Mouse (Mus musculus) heart, adult 2 months (tissue): ENCODE data around the gene Ccdc120. TPM values are rescaled to one million over a fixed set of nuclear protein-coding genes. Genes with fewer than 3 reads are reported as not detected.
A peak's percentile ranks its signal among the peaks of the same experiment; 100 is the strongest.

Experiments used
- DNase-seq, 2 experiments: peaks; one replicate each; pipeline ENCODE4 v3.0.0; 2021
- H3K27ac ChIP-seq: fragments of 200-600 bp; 2 replicates; pipeline ENCODE4 v1.8.1; 2022
- H3K27me3 ChIP-seq: fragments of 200-500 bp; 2 replicates; pipeline ENCODE4 v1.6.1; 2012; ENCODE audit warnings: mild to moderate bottlenecking, low read length, inconsistent platforms, mixed read lengths; ENCODE audit not compliant: control insufficient read depth, insufficient read depth
- H3K36me3 ChIP-seq: fragments of 200-500 bp; 2 replicates; pipeline ENCODE4 v1.6.1; 2012; ENCODE audit warnings: low read length, inconsistent platforms; ENCODE audit not compliant: control insufficient read depth, insufficient read depth
- H3K4me1 ChIP-seq: fragments of 200-500 bp; 2 replicates; pipeline ENCODE4 v1.6.1; 2011; ENCODE audit warnings: low read length; ENCODE audit not compliant: control insufficient read depth, insufficient read depth
- H3K4me3 ChIP-seq: fragments of 200-600 bp; 2 replicates; pipeline ENCODE4 v1.8.1; 2022
- H3K79me2 ChIP-seq: fragments of 200-500 bp; replicated peaks from 2 replicates; pipeline ENCODE4 v1.6.1; 2012; ENCODE audit warnings: mild to moderate bottlenecking, inconsistent platforms, low read length, moderate library complexity, mixed read lengths; ENCODE audit not compliant: control insufficient read depth, insufficient read depth
- H3K9ac ChIP-seq: fragments of 200-500 bp; 2 replicates; pipeline ENCODE4 v1.6.1; 2012; ENCODE audit warnings: low read depth, mild to moderate bottlenecking, control low read depth, inconsistent platforms, low read length, mixed read lengths
- CTCF ChIP-seq: fragments of 200-600 bp; IDR thresholded peaks from 2 replicates; pipeline ENCODE4 v1.8.1; 2022; ENCODE audit warnings: antibody characterized with exemption, mild to moderate bottlenecking, moderate library complexity
- EP300 ChIP-seq: fragments of 200-500 bp; IDR thresholded peaks from 2 replicates; pipeline ENCODE4 v1.6.1; 2011; ENCODE audit warnings: low read depth, low read length, control low read depth; ENCODE audit not compliant: insufficient read depth
- POLR2A ChIP-seq: fragments of 200-500 bp; IDR thresholded peaks from 2 replicates; pipeline ENCODE4 v1.6.1; 2011; ENCODE audit warnings: mild to moderate bottlenecking, low read depth, low read length, control low read depth; ENCODE audit not compliant: insufficient read depth
- WGBS: fragments of 180-500 bp; shearing (Covaris S2); methylation state at CpG from one replicate; pipeline ENCODE4 v1.1.7; 2018; 5-methylcytosine and 5-hydroxymethylcytosine counted together
- intact Hi-C: fragments of 180-260 bp; cut with DNase I; formaldehyde crosslinking; loops from one replicate; pipeline ENCODE4 v1.15.1; 2025
- polyA plus RNA-seq: library from polyadenylated mRNA; depleted of rRNA; stranded (reverse); fragments of >200 nt; gene quantifications from 2 replicates; pipeline ENCODE4 v1.2.3, GENCODE M21; 2012
- total RNA-seq, 2 experiments: library from RNA; stranded (reverse); gene quantifications; 2 replicates each; pipeline ENCODE4 v1.2.3; 2021

Gene Ccdc120
- total and polyA plus RNA-seq, 3 experiments: 0.32 to 2.8 (median 1.1) TPM

- Histone ChIP-seq H3K27ac (peak within 1 kb of the TSS; percentile 52), H3K4me1 (no peaks in the 10 kb centered on the region; the same call in 1 of the 2 replicates), H3K9ac (peak within 1 kb of the TSS; percentile 68), H3K36me3 (no peaks in the 10 kb centered on the region), H3K4me3 (peak within 1 kb of the TSS; percentile 38), H3K27me3 (no peaks in the 10 kb centered on the region), H3K79me2 (no peaks in the 10 kb centered on the region)
- intact Hi-C loops: loop anchor here (10.0 kb wide), 1 partner anchor 346 kb away; the partner anchor contains the start of gene Suv39h1
- DNase-seq: peak; percentile 72 to 87
- TF ChIP-seq POLR2A (peak; percentile 77), EP300 (0 out of 2 replicates have a peak, but pooled peaks have one; percentile 30), CTCF (no peak)
- 12% methylated on average over 42 of the region's 42 CpGs for WGBS
Observed at GRCm38 (mm10) chrX:7728215-7728921, 22.3 kb downstream of the Ccdc120 start, which contains the start of gene Praf2. Praf2 (plus strand) TSS chrX:7728439.

GRCm38 (mm10) chrX:7727176-7727575 lies 23.5 kb downstream of the Ccdc120 start:
- TF ChIP-seq CTCF: no peak
- DNase-seq: no peak
- 87% methylated on average over 13 of the region's 13 CpGs for WGBS
- Histone ChIP-seq H3K4me3 (no peak overlapping the region), H3K9ac (no peak overlapping the region), H3K27ac (no peak overlapping the region), H3K36me3 (no peaks in the 10 kb centered on the region), H3K4me1 (no peaks in the 10 kb centered on the region; the same call in 1 of the 2 replicates), H3K79me2 (no peaks in the 10 kb centered on the region), H3K27me3 (no peaks in the 10 kb centered on the region)
- intact Hi-C loops: loop anchor here (10.0 kb wide), 1 partner anchor 348 kb away; the partner anchor contains the start of gene Suv39h1

GRCm38 (mm10) chrX:7725841-7726240 lies 24.9 kb downstream of the Ccdc120 start:
- DNase-seq: no peak
- no peaks in the 10 kb centered on the region for H3K27me3 ChIP-seq
- TF ChIP-seq POLR2A (no peak), CTCF (no peak), EP300 (no peak)
- H3K27ac ChIP-seq: no peak overlapping the region
- no peak overlapping the region for H3K9ac ChIP-seq
- no peaks in the 10 kb centered on the region; the same call in 1 of the 2 replicates for H3K4me1 ChIP-seq
- intact Hi-C loops: loop anchor here (10.0 kb wide), 1 partner anchor 349 kb away; the partner anchor contains the start of gene Suv39h1
- H3K79me2 ChIP-seq: no peaks in the 10 kb centered on the region
- WGBS: 81% methylated on average over 12 of the region's 12 CpGs
- no peak overlapping the region for H3K4me3 ChIP-seq
- H3K36me3 ChIP-seq: no peaks in the 10 kb centered on the region

GRCm38 (mm10) chrX:7724135-7724534 lies 26.6 kb downstream of the Ccdc120 start:
- Histone ChIP-seq H3K27ac (no peak overlapping the region), H3K27me3 (no peaks in the 10 kb centered on the region), H3K79me2 (no peaks in the 10 kb centered on the region), H3K9ac (no peak overlapping the region), H3K4me3 (no peak overlapping the region), H3K36me3 (no peaks in the 10 kb centered on the region), H3K4me1 (no peaks in the 10 kb centered on the region; the same call in 1 of the 2 replicates)
- intact Hi-C loops: loop anchor here (10.0 kb wide), 1 partner anchor 351 kb away; the partner anchor contains the start of gene Suv39h1
- WGBS: 82% methylated on average over 7 of the region's 7 CpGs
- no peak for TF ChIP-seq CTCF
- TF ChIP-seq EP300: no peak
- no peak for TF ChIP-seq POLR2A
- DNase-seq: no peak

GRCm38 (mm10) chrX:7722691-7723090 lies 28.0 kb downstream of the Ccdc120 start:
- H3K79me2 ChIP-seq: no peaks in the 10 kb centered on the region
- no peaks in the 10 kb centered on the region for H3K36me3 ChIP-seq
- WGBS: 7% methylated on average over 4 of the region's 4 CpGs
- DNase-seq: no peak
- TF ChIP-seq POLR2A (no peak), EP300 (no peak), CTCF (no peak)
- no peaks in the 10 kb centered on the region for H3K27me3 ChIP-seq
- peak overlapping the region; percentile 53 for H3K4me3 ChIP-seq
- peak overlapping the region; percentile 85; the same call in 1 of the 2 replicates for H3K9ac ChIP-seq
- intact Hi-C loops: loop anchor here (10.0 kb wide), 1 partner anchor 352 kb away; the partner anchor contains the start of gene Suv39h1
- no peaks in the 10 kb centered on the region for H3K4me1 ChIP-seq
- H3K27ac ChIP-seq: peak overlapping the region; percentile 98

GRCm38 (mm10) chrX:7722282-7722611 lies 28.5 kb downstream of the Ccdc120 start:
- no peak for TF ChIP-seq CTCF
- no peak for DNase-seq
- peak overlapping the region; percentile 85 for H3K9ac ChIP-seq
- H3K27me3 ChIP-seq: no peaks in the 10 kb centered on the region
- 10% methylated on average over 11 of the region's 11 CpGs for WGBS
- no peaks in the 10 kb centered on the region for H3K79me2 ChIP-seq
- H3K27ac ChIP-seq: peak overlapping the region; percentile 98
- intact Hi-C loops: loop anchor here (10.0 kb wide), 1 partner anchor 353 kb away; the partner anchor contains the start of gene Suv39h1
- H3K36me3 ChIP-seq: no peaks in the 10 kb centered on the region
- H3K4me3 ChIP-seq: peak overlapping the region; percentile 53
- H3K4me1 ChIP-seq: no peaks in the 10 kb centered on the region
